Mouse (Mus musculus): ENCODE measurements around the gene Tmem132c. TPM values are rescaled to one million over a fixed set of nuclear protein-coding genes. Genes with fewer than 3 reads are reported as not detected.

Gene Tmem132c
- polyA plus RNA-seq, 1 experiment from 2014 or later: 35.1 TPM

- peaks cover 45% of the 10 kb centered on the region for H3K4me1 ChIP-seq
- DNase-seq (ENCODE audit: low spot score): no peak
- H3K9me3 ChIP-seq: no peaks in the 10 kb centered on the region
- peak overlapping the region; percentile 30; the same call in 1 of the 2 replicates for H3K27ac ChIP-seq (replicated peaks)
- H3K27me3 ChIP-seq (replicated peaks; ENCODE audit: low read depth, poor library complexity, severe bottlenecking): no peaks in the 10 kb centered on the region
- H3K4me3 ChIP-seq: no peak overlapping the region
- peaks cover 4% of the 10 kb centered on the region for H3K36me3 ChIP-seq (replicated peaks)
- WGBS: 91% methylated on average over 2 of the region's 2 CpGs
These were observed 72.0 kb downstream of the Tmem132c start for GRCm38 (mm10) chr5:127313634-127314033.

GRCm38 (mm10) chr5:127319096-127319779 is 77.6 kb downstream of the Tmem132c start:
- H3K4me1 ChIP-seq: peaks cover 72% of the 10 kb centered on the region
- no peaks in the 10 kb centered on the region for H3K9me3 ChIP-seq
- H3K27ac ChIP-seq (replicated peaks): peak overlapping the region; percentile 85
- WGBS: 17% methylated on average over 12 of the region's 12 CpGs
- no peaks in the 10 kb centered on the region for H3K27me3 ChIP-seq (replicated peaks; ENCODE audit: low read depth, poor library complexity, severe bottlenecking)
- H3K4me3 ChIP-seq: 0 out of 2 replicates have a peak overlapping the region, but pooled peaks have one; percentile 12
- DNase-seq (ENCODE audit: low spot score): peak; percentile 87
- no peaks in the 10 kb centered on the region; the same call in 1 of the 2 replicates for H3K36me3 ChIP-seq (replicated peaks)

- Histone ChIP-seq H3K9me3 (no peaks in the 10 kb centered on the region), H3K27me3 (replicated peaks; ENCODE audit: low read depth, poor library complexity, severe bottlenecking) (no peaks in the 10 kb centered on the region), H3K4me3 (peak overlapping the region; percentile 42), H3K36me3 (replicated peaks) (no peaks in the 10 kb centered on the region), H3K27ac (replicated peaks) (peak overlapping the region; percentile 88), H3K4me1 (peaks cover 59% of the 10 kb centered on the region)
- DNase-seq (ENCODE audit: low spot score): no peak
- 47% methylated on average over 2 of the region's 2 CpGs for WGBS
These were observed 83.0 kb downstream of the Tmem132c start for GRCm38 (mm10) chr5:127324645-127325044.

GRCm38 (mm10) chr5:127336048-127336907 is 94.7 kb downstream of the Tmem132c start:
- Histone ChIP-seq H3K4me3 (peak overlapping the region; percentile 38), H3K27ac (replicated peaks) (peak overlapping the region; percentile 78), H3K27me3 (replicated peaks; ENCODE audit: low read depth, poor library complexity, severe bottlenecking) (no peaks in the 10 kb centered on the region), H3K36me3 (replicated peaks) (no peaks in the 10 kb centered on the region), H3K4me1 (peaks cover 66% of the 10 kb centered on the region), H3K9me3 (no peaks in the 10 kb centered on the region)
- DNase-seq (ENCODE audit: low spot score): peak; percentile 74
- 15% methylated on average over 15 of the region's 15 CpGs for WGBS

- Histone ChIP-seq H3K4me3 (peak overlapping the region; percentile 38), H3K36me3 (replicated peaks) (no peaks in the 10 kb centered on the region), H3K27me3 (replicated peaks; ENCODE audit: low read depth, poor library complexity, severe bottlenecking) (no peaks in the 10 kb centered on the region), H3K27ac (replicated peaks) (peak overlapping the region; percentile 78), H3K4me1 (peaks cover 63% of the 10 kb centered on the region), H3K9me3 (no peaks in the 10 kb centered on the region)
- peak; percentile 35 for DNase-seq (ENCODE audit: low spot score)
- 14% methylated on average over 5 of the region's 5 CpGs for WGBS
These were observed 95.3 kb downstream of the Tmem132c start for GRCm38 (mm10) chr5:127336908-127337265.

GRCm38 (mm10) chr5:127339016-127339435 is 97.4 kb downstream of the Tmem132c start:
- Histone ChIP-seq H3K4me3 (0 out of 2 replicates have a peak overlapping the region, but pooled peaks have one; percentile 23), H3K27me3 (replicated peaks; ENCODE audit: low read depth, poor library complexity, severe bottlenecking) (no peaks in the 10 kb centered on the region), H3K9me3 (no peaks in the 10 kb centered on the region), H3K4me1 (peaks cover 62% of the 10 kb centered on the region), H3K27ac (replicated peaks) (peak overlapping the region; percentile 66), H3K36me3 (replicated peaks) (no peaks in the 10 kb centered on the region)
- DNase-seq (ENCODE audit: low spot score): peak; percentile 35
- WGBS: 4% methylated on average over 5 of the region's 5 CpGs

GRCm38 (mm10) chr5:127341158-127341557 is 99.5 kb downstream of the Tmem132c start:
- Histone ChIP-seq H3K9me3 (no peaks in the 10 kb centered on the region), H3K4me1 (peaks cover 49% of the 10 kb centered on the region), H3K27ac (replicated peaks) (no peak overlapping the region), H3K36me3 (replicated peaks) (no peaks in the 10 kb centered on the region; the same call in 1 of the 2 replicates), H3K27me3 (replicated peaks; ENCODE audit: low read depth, poor library complexity, severe bottlenecking) (no peaks in the 10 kb centered on the region), H3K4me3 (no peak overlapping the region)
- WGBS: 36% methylated on average over 3 of the region's 3 CpGs
- peak; percentile 50 for DNase-seq (ENCODE audit: low spot score)

- no peak overlapping the region for H3K4me3 ChIP-seq
- DNase-seq (ENCODE audit: low spot score): no peak
- H3K27ac ChIP-seq (replicated peaks): no peak overlapping the region
- no peaks in the 10 kb centered on the region for H3K27me3 ChIP-seq (replicated peaks; ENCODE audit: low read depth, poor library complexity, severe bottlenecking)
- 43% methylated on average over 2 of the region's 2 CpGs for WGBS
- no peaks in the 10 kb centered on the region for H3K9me3 ChIP-seq
- peaks cover 40% of the 10 kb centered on the region for H3K4me1 ChIP-seq
- no peaks in the 10 kb centered on the region; the same call in 1 of the 2 replicates for H3K36me3 ChIP-seq (replicated peaks)
These were observed 103.1 kb downstream of the Tmem132c start for GRCm38 (mm10) chr5:127344721-127345120.

- Histone ChIP-seq H3K36me3 (replicated peaks) (no peaks in the 10 kb centered on the region; the same call in 1 of the 2 replicates), H3K4me3 (no peak overlapping the region), H3K9me3 (no peaks in the 10 kb centered on the region), H3K27ac (replicated peaks) (no peak overlapping the region), H3K4me1 (peaks cover 32% of the 10 kb centered on the region), H3K27me3 (replicated peaks; ENCODE audit: low read depth, poor library complexity, severe bottlenecking) (no peaks in the 10 kb centered on the region)
- no peak for DNase-seq (ENCODE audit: low spot score)
- WGBS: 77% methylated on average over 2 of the region's 2 CpGs
These were observed 104.8 kb downstream of the Tmem132c start for GRCm38 (mm10) chr5:127346364-127346763.

GRCm38 (mm10) chr5:127347053-127347748 is 105.6 kb downstream of the Tmem132c start:
- no peak for DNase-seq (ENCODE audit: low spot score)
- WGBS: 74% methylated on average over 12 of the region's 12 CpGs
- Histone ChIP-seq H3K27me3 (replicated peaks; ENCODE audit: low read depth, poor library complexity, severe bottlenecking) (no peaks in the 10 kb centered on the region), H3K4me1 (peaks cover 34% of the 10 kb centered on the region), H3K4me3 (no peak overlapping the region), H3K27ac (replicated peaks) (no peak overlapping the region), H3K36me3 (replicated peaks) (no peaks in the 10 kb centered on the region; the same call in 1 of the 2 replicates), H3K9me3 (no peaks in the 10 kb centered on the region)

GRCm38 (mm10) chr5:127349221-127350065 is 107.8 kb downstream of the Tmem132c start:
- peaks cover 37% of the 10 kb centered on the region for H3K4me1 ChIP-seq
- DNase-seq (ENCODE audit: low spot score): no peak
- no peaks in the 10 kb centered on the region for H3K27me3 ChIP-seq (replicated peaks; ENCODE audit: low read depth, poor library complexity, severe bottlenecking)
- WGBS: 71% methylated on average over 9 of the region's 9 CpGs
- no peak overlapping the region for H3K4me3 ChIP-seq
- peak overlapping the region; percentile 12; the same call in 1 of the 2 replicates for H3K27ac ChIP-seq (replicated peaks)
- no peaks in the 10 kb centered on the region; the same call in 1 of the 2 replicates for H3K36me3 ChIP-seq (replicated peaks)
- H3K9me3 ChIP-seq: no peaks in the 10 kb centered on the region
